Mouse (Mus musculus): ENCODE results near the gene Foxp2. TPM values are rescaled to one million over a fixed set of nuclear protein-coding genes. Genes with fewer than 3 reads are reported as not detected.

Foxp2 gene
- polyA plus RNA-seq, 2 experiments from 2014 or later = 1.4 TPM; not detected in 1

DNA sequence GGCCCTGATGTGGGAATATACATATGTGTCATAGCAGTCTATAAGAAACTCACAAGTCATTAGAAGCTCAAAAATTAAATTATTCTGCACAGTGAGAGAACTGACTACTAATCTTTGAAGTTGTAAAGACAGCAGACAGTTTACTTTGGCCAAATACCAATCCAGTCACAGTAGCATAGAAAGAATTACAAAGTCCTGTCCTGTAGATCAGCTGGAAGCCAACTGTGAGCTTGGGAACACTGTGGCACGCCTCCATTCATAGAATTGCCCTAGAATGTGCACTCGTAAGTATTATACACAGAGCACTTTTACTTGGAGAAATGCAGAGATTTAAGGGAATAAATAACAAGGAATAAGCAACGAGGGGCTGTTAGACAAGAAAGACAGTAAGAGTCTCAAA is 472.5 kb downstream of the Foxp2 start:
- no peak for ATAC-seq

DNA sequence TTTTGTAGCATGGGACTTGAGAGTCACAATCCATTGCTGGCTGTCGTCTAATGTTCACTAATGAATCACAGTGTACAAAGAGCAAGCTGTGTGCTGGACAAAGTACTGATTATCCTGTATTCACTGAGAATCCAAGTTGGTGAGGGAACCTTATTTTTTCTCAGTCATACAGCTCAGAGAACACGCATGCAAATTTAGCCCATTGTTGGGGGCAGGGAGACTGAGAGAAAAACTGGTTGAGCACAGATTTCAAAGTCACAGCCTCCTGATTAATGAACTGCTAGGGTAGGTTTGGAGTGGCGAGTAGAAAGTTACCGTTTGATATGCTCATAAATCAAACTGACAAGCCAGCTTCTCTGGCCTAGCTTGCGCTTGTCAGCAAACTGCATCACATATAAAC is 477.1 kb downstream of the Foxp2 start:
- ATAC-seq = no peak

DNA sequence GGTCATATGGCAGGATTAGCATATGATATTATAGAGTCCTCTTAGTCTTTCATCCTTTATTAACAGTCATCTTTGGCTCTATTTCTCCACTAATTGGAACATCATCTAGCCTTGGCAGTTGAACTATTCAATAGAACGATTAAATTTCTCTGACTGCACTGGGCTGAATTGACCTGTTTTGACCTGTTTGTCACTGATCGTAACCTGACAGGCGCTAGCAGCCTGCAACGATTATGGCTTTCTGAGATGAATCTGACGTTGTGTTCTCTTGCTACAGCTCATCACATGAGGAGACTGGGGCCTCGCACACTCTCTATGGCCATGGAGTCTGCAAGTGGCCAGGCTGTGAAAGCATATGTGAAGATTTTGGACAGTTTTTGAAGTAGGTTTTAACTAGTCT is 495.3 kb downstream of the Foxp2 start:
- ATAC-seq = no peak

DNA sequence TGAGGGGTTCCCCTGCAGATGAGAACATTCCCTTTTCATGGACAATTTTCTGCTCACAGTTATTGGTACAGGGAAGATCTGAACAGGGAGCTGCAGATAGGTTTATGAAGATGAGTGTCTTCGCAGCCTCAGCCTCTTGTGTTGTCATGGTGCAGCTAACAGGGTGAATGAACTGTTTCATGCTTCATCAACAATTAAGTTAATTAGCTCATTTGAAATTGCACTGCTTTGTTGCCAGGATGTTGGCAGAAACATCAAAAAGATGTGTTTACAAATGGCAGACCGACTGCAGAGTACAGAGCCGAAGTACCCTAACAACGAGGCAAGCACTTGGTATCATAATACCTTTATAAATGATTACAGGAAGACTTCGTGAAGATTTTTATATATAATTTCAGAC is 496.3 kb downstream of the Foxp2 start:
- no peak for ATAC-seq

DNA sequence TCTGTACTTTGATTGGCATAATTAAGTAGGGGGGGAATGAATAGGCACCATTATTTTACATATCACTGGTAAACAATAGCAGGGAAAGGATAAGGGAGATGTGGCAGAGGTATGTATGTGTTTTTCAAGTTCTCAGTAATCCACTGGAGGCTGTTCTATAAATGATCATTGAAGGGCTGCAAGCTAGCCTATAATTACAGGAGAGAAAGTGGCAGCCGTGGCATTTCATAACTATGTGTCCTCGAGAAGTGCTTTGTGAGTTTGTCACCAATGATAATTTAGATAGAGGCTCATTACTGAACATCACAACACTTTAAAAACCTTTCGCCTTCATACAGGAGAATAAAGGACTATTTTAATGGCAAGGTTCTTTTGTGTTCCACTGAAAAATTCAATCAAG is 500.0 kb downstream of the Foxp2 start:
- no peak for ATAC-seq

DNA sequence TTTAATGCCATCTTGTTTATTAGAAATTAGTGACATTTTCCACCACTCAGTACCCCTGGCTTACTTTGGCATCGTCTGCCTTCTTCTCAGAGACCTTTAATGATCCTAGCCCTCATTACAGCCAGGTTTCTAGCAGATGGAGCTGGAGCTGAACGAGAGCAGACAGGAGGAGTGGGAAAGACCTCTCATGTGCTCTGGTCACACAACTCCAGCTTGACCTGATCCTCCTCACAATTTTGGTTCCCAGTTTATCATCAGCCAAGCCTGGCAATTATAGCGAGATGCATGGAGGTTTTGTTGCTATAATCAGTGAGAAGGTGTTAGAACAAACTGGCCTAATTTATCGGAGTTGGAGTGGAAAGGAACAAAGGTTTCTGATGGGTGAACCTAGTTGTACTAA is 500.9 kb downstream of the Foxp2 start:
- no peak for ATAC-seq

DNA sequence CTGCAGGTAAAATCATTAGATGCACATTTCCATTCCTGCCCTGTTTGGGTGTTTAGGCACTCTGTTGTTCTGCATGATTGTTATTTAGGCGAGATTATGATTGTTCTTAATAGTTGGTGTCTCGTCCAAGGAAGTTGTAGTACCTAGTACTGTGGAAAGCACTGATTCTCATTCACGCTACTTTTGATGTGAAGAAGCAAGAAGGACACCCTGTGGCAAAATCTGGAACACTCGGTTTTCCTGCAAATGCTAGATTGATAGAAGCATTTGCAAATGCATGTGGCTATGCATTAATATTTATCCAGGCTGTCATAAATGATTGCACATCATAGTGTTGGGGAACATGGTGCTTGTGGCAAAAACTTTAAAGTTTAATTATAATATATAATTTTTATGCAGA is 514.0 kb downstream of the Foxp2 start:
- ATAC-seq = no peak

DNA sequence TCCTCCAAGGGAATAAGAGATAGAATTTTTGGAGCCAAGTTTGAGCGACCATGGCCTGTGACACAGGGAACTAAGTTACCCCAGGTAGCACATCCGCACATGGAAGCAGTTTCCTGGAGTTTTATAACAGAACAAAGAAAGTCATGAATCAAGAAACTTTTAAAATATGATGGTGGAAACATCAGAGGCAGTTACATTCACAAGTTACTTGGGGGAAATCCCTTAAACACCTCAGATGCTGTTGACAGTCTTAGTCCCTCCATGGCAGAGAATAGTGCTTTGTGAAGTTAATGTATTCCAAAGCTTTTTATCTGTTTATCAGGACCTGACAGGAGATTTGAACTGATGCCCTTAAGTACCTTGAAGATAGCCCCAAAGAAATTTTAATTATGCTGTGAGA is 558.6 kb downstream of the Foxp2 start:
- ATAC-seq = peak; percentile 46

DNA sequence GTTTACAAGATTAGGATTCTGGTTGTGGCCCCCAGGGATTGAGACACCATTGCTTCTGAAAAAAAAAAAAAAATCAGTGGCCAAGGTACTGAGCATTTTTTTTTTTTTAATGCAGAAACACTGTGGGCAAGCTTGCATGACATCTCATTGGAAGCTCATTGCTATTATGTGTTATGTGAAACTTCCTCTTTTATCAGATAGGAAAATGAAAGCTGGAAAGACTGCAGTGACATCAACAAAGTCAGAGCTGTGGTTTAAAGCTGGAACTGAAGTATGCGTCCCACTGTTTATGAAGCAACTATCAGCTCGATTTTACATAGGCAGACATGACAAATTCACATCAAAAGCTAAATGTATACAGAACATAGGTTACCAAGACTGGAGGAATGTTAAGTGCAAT is 562.2 kb downstream of the Foxp2 start:
- ATAC-seq = no peak

DNA sequence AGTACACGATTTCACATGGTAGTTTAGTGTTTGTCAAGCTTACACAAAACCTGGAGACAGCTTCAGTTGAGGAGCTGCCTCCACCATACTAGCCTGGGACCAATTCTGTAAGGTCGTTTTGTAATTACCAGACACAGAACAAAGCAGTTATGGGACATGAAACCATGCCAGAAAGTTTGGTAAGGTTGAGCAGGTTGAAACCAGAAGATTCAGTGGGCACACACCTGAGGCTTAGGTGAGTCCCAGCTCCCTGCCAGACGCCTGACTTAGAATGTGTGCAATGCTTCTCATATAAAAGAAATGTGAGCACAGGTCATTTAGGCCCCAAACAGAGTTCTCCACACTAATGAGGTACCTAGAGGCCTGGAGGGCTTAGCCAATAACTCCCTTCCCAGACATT is 564.3 kb downstream of the Foxp2 start:
- ATAC-seq = no peak

DNA sequence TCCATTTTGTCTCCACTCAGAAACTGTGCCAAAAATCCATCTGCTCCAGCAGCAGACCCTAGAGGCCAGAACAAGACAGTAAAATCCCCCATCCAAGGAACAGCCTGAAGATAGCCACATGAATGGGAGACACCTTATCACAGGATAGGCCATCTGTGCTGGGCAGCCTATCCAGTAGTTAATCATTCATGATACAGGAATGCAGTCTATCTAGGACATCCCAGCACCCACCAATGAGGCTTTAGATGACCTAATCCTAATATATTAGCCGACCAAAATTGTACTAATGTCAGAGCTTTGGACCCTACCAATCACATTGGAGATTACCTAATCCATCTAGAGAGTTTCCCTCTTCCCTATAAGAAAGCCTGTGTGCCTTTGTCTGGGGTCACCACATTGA is 565.5 kb downstream of the Foxp2 start:
- no peak for ATAC-seq

DNA sequence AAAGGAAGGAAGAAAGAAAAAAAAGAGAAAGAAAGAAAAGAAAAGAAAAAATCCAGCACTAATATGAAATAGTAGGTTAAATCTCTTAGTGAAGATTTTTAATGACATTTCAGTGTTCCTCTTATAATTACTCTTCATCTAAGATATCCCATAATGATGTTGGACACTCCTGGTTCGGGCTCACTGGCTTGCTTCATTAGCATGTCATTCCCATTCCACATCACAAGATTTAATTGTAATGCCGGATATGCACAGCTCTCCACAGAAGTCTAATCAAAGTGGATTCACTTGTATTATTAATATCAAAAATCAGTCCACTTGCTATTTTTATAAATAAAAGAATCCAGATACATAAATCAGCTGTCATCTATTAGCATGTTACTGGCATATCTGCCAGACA is 585.8 kb downstream of the Foxp2 start:
- no peak for ATAC-seq

Other genes with a start within 250 kb of the Foxp2 start
- not detected for gene Ppp1r3a, start 146.1 kb upstream of the Foxp2 start, polyA plus RNA-seq (2017; shearing (Covaris generic))

All from activated CD4-positive, CD25-positive, alpha-beta regulatory T cell, adult 4 months (primary cell).